Mouse (Mus musculus) G1E-ER4 (cell line): ENCODE results near the gene Ralgds. TPM values are rescaled to one million over a fixed set of nuclear protein-coding genes. Genes with fewer than 3 reads are reported as not detected.

ENCODE experiments used
- GATA1 ChIP-seq: IDR thresholded peaks from one replicate; pipeline ENCODE4 v1.8.0; 2012; ENCODE audit warnings: low read length, inconsistent platforms
- polyA plus RNA-seq: library from polyadenylated mRNA; stranded (reverse); fragments of >175 nt; gene quantifications from 2 replicates; pipeline ENCODE4 v1.2.3, GENCODE M21; 2012

Gene Ralgds
- polyA plus RNA-seq, 1 experiment = not detected

- no peak for TF ChIP-seq GATA1
These were observed 25.3 kb downstream of the Ralgds start for GRCm38 (mm10) chr2:28537995-28538816.

GRCm38 (mm10) chr2:28538817-28539128 is 25.8 kb downstream of the Ralgds start:
- TF ChIP-seq GATA1 = no peak

- no peak for TF ChIP-seq GATA1
These were observed 26.3 kb downstream of the Ralgds start for GRCm38 (mm10) chr2:28539206-28539605.

- no peak for TF ChIP-seq GATA1
These were observed 27.0 kb downstream of the Ralgds start for GRCm38 (mm10) chr2:28539949-28540348.

- no peak for TF ChIP-seq GATA1
These were observed 27.8 kb downstream of the Ralgds start for GRCm38 (mm10) chr2:28540587-28541227.

- no peak for TF ChIP-seq GATA1
These were observed 31.0 kb downstream of the Ralgds start for GRCm38 (mm10) chr2:28543894-28544293.

- no peak for TF ChIP-seq GATA1
These were observed 33.1 kb downstream of the Ralgds start for GRCm38 (mm10) chr2:28545976-28546375.

- no peak for TF ChIP-seq GATA1
These were observed 33.6 kb downstream of the Ralgds start for GRCm38 (mm10) chr2:28546560-28546959.

- TF ChIP-seq GATA1 = no peak
These were observed 34.6 kb downstream of the Ralgds start for GRCm38 (mm10) chr2:28547237-28548172.

- no peak for TF ChIP-seq GATA1
These were observed 36.2 kb downstream of the Ralgds start for GRCm38 (mm10) chr2:28549157-28549556.

- TF ChIP-seq GATA1 = no peak
These were observed 39.4 kb downstream of the Ralgds start for GRCm38 (mm10) chr2:28552301-28552700.

- no peak for TF ChIP-seq GATA1
These were observed 44.5 kb downstream of the Ralgds start for GRCm38 (mm10) chr2:28557452-28557851.

GRCm38 (mm10) chr2:28563303-28563702 is 50.4 kb downstream of the Ralgds start, which contains the start of gene Cel:
Gene Cel (minus strand): TSS chr2:28563403.
- no peak for TF ChIP-seq GATA1

GRCm38 (mm10) chr2:28563830-28564229 is 50.9 kb downstream of the Ralgds start:
- TF ChIP-seq GATA1 = no peak

GRCm38 (mm10) chr2:28564380-28564779 is 51.5 kb downstream of the Ralgds start:
- TF ChIP-seq GATA1 = no peak

GRCm38 (mm10) chr2:28566545-28566944 is 53.6 kb downstream of the Ralgds start:
- no peak for TF ChIP-seq GATA1

- no peak for TF ChIP-seq GATA1
These were observed 57.0 kb downstream of the Ralgds start for GRCm38 (mm10) chr2:28569903-28570302.
